Mouse (Mus musculus): Measurements from ENCODE around the gene Ranbp9.

- TF ChIP-seq USF1 (IDR thresholded peaks at IDR 0.05; ENCODE audit: low read depth) (no peak), CTCF (IDR thresholded peaks at IDR 0.05; ENCODE audit: control insufficient read depth, insufficient read depth, insufficient read length) (no peak), CEBPB (IDR thresholded peaks at IDR 0.05; ENCODE audit: low read depth) (no peak), MYOG (IDR thresholded peaks at IDR 0.05; ENCODE audit: control insufficient read depth, extremely low read depth, insufficient read length) (no peak), FOSL1 (IDR thresholded peaks at IDR 0.05; ENCODE audit: insufficient read depth, low read length, poor library complexity, severe bottlenecking) (no peak)
Observed at GRCm38 (mm10) chr13:43379989-43380388, 101.1 kb downstream of the Ranbp9 start.

All from C2C12 (cell line).